Mouse (Mus musculus) liver, embryonic 16.5 days (tissue): ENCODE data around the gene Klc1. TPM values are rescaled to one million over a fixed set of nuclear protein-coding genes. Genes with fewer than 3 reads are reported as not detected.

Experiments
- ATAC-seq: fragments of 200-750 bp; cut with Nextera tagmentation; 2 replicates; pipeline ENCODE4 v1.8.0; 2017; ENCODE audit warnings: low read depth, mild to moderate bottlenecking, moderate number of reproducible peaks, moderate library complexity
- H3K27ac ChIP-seq: fragments of 300-500 bp; sonication (generic); 2 replicates; pipeline ENCODE4 v1.5.1; 2014; ENCODE audit warnings: mild to moderate bottlenecking, low read length
- H3K27me3 ChIP-seq: fragments of 300-500 bp; sonication (generic); 2 replicates; pipeline ENCODE4 v1.6.1; 2014; ENCODE audit warnings: low read depth, low read length, mixed read lengths; ENCODE audit not compliant: control insufficient read depth, insufficient read depth
- H3K36me3 ChIP-seq: fragments of 300-500 bp; sonication (generic); 2 replicates; pipeline ENCODE4 v1.6.1; 2014; ENCODE audit warnings: mild to moderate bottlenecking; ENCODE audit not compliant: control insufficient read depth, insufficient read depth
- H3K4me1 ChIP-seq: fragments of 300-500 bp; sonication (generic); 2 replicates; pipeline ENCODE4 v1.6.1; 2014; ENCODE audit warnings: low read depth, low read length, mixed read lengths; ENCODE audit not compliant: control insufficient read depth
- H3K4me2 ChIP-seq: fragments of 300-500 bp; sonication (generic); 2 replicates; pipeline ENCODE4 v1.6.1; 2014; ENCODE audit warnings: low read depth, low read length, mixed read lengths
- H3K4me3 ChIP-seq: fragments of 300-500 bp; sonication (generic); 2 replicates; pipeline ENCODE4 v1.5.1; 2014; ENCODE audit warnings: low read depth, mild to moderate bottlenecking, low read length
- H3K9ac ChIP-seq: fragments of 300-500 bp; sonication (generic); 2 replicates; pipeline ENCODE4 v1.6.1; 2014; ENCODE audit warnings: low read depth, low read length
- H3K9me3 ChIP-seq: fragments of 300-500 bp; sonication (generic); replicated peaks from 2 replicates; pipeline ENCODE4 v1.6.1; 2016; ENCODE audit warnings: low read length; ENCODE audit not compliant: control insufficient read depth
- WGBS: fragments of 180-500 bp; shearing (Covaris S2); extraction: QIAGEN DNeasy Blood & Tissue Kit; methylation state at CpG from one replicate; pipeline ENCODE4 v1.1.7; 2014; ENCODE audit not compliant: insufficient replicate concordance; 5-methylcytosine and 5-hydroxymethylcytosine counted together
- polyA plus RNA-seq: library from polyadenylated mRNA; unstranded; fragments of >200 nt; fragmentation: Nextera tagmentation; extraction: Ambion mirVana; gene quantifications from 2 replicates; pipeline ENCODE4 v1.2.1, GENCODE M21; 2015

The Klc1 gene
- polyA plus RNA-seq, 1 experiment from 2014 or later = 14.5 TPM

GRCm38 (mm10) chr12:111843470-111843869, 84.8 kb downstream of the Klc1 start:
- no peaks in the 10 kb centered on the region for H3K36me3 ChIP-seq
- H3K4me1 ChIP-seq = peaks cover 5% of the 10 kb centered on the region; the same call in 1 of the 2 replicates
- H3K9me3 ChIP-seq = no peaks in the 10 kb centered on the region
- no peaks in the 10 kb centered on the region for H3K27me3 ChIP-seq
- no peak overlapping the region for H3K27ac ChIP-seq
- 8% methylated on average over 2 of the region's 2 CpGs for WGBS
- no peak for ATAC-seq
- H3K4me2 ChIP-seq = no peak overlapping the region
- no peak overlapping the region for H3K4me3 ChIP-seq
- H3K9ac ChIP-seq = no peak overlapping the region

- H3K9me3 ChIP-seq = no peaks in the 10 kb centered on the region
- H3K36me3 ChIP-seq = no peaks in the 10 kb centered on the region
- WGBS = 74% methylated on average over 4 of the region's 4 CpGs
- H3K27me3 ChIP-seq = no peaks in the 10 kb centered on the region
- no peak overlapping the region for H3K4me3 ChIP-seq
- H3K9ac ChIP-seq = no peak overlapping the region
- ATAC-seq = no peak
- no peak overlapping the region for H3K27ac ChIP-seq
- H3K4me2 ChIP-seq = no peak overlapping the region
- H3K4me1 ChIP-seq = peaks cover 5% of the 10 kb centered on the region; the same call in 1 of the 2 replicates
Measured at GRCm38 (mm10) chr12:111845953-111846352, 87.3 kb downstream of the Klc1 start.

GRCm38 (mm10) chr12:111846815-111847214, 88.2 kb downstream of the Klc1 start:
- H3K4me3 ChIP-seq = no peak overlapping the region
- no peak overlapping the region for H3K27ac ChIP-seq
- WGBS = 73% methylated on average over 10 of the region's 10 CpGs
- no peaks in the 10 kb centered on the region for H3K27me3 ChIP-seq
- no peak overlapping the region for H3K9ac ChIP-seq
- ATAC-seq = no peak
- H3K4me2 ChIP-seq = no peak overlapping the region
- no peaks in the 10 kb centered on the region for H3K36me3 ChIP-seq
- no peaks in the 10 kb centered on the region for H3K9me3 ChIP-seq
- peaks cover 5% of the 10 kb centered on the region; the same call in 1 of the 2 replicates for H3K4me1 ChIP-seq

- Histone ChIP-seq H3K4me2 (no peak overlapping the region), H3K9ac (no peak overlapping the region), H3K9me3 (no peaks in the 10 kb centered on the region), H3K4me1 (peaks cover 2% of the 10 kb centered on the region; the same call in 1 of the 2 replicates), H3K36me3 (no peaks in the 10 kb centered on the region), H3K4me3 (no peak overlapping the region), H3K27me3 (no peaks in the 10 kb centered on the region), H3K27ac (no peak overlapping the region)
- 0 out of 2 replicates have a peak, but pooled peaks have one; percentile 16 for ATAC-seq
- WGBS = 81% methylated on average over 9 of the region's 9 CpGs
Measured at GRCm38 (mm10) chr12:111848300-111848798, 89.7 kb downstream of the Klc1 start.

GRCm38 (mm10) chr12:111851235-111851634, 92.6 kb downstream of the Klc1 start:
- Histone ChIP-seq H3K9ac (no peak overlapping the region), H3K27me3 (no peaks in the 10 kb centered on the region), H3K4me3 (no peak overlapping the region), H3K4me1 (peaks cover 2% of the 10 kb centered on the region; the same call in 1 of the 2 replicates), H3K36me3 (no peaks in the 10 kb centered on the region), H3K9me3 (no peaks in the 10 kb centered on the region), H3K4me2 (no peak overlapping the region), H3K27ac (no peak overlapping the region)
- no peak for ATAC-seq
- 57% methylated on average over 2 of the region's 2 CpGs for WGBS

- no peak for ATAC-seq
- H3K4me1 ChIP-seq = peaks cover under 1% of the 10 kb centered on the region; the same call in 1 of the 2 replicates
- no peaks in the 10 kb centered on the region for H3K9me3 ChIP-seq
- no peak overlapping the region for H3K9ac ChIP-seq
- H3K4me3 ChIP-seq = no peak overlapping the region
- H3K27ac ChIP-seq = no peak overlapping the region
- no peaks in the 10 kb centered on the region for H3K27me3 ChIP-seq
- no peak overlapping the region for H3K4me2 ChIP-seq
- 67% methylated on average over 5 of the region's 5 CpGs for WGBS
- no peaks in the 10 kb centered on the region for H3K36me3 ChIP-seq
Measured at GRCm38 (mm10) chr12:111851745-111852144, 93.1 kb downstream of the Klc1 start.

GRCm38 (mm10) chr12:111853011-111853436, 94.4 kb downstream of the Klc1 start:
- Histone ChIP-seq H3K9ac (no peak overlapping the region), H3K27ac (no peak overlapping the region), H3K36me3 (no peaks in the 10 kb centered on the region), H3K4me3 (no peak overlapping the region), H3K27me3 (no peaks in the 10 kb centered on the region), H3K4me2 (no peak overlapping the region), H3K9me3 (no peaks in the 10 kb centered on the region), H3K4me1 (no peaks in the 10 kb centered on the region; the same call in 1 of the 2 replicates)
- 59% methylated on average over 10 of the region's 10 CpGs for WGBS
- ATAC-seq = no peak

GRCm38 (mm10) chr12:111853546-111853945, 94.9 kb downstream of the Klc1 start:
- no peak overlapping the region for H3K4me3 ChIP-seq
- H3K27me3 ChIP-seq = no peaks in the 10 kb centered on the region
- H3K9ac ChIP-seq = no peak overlapping the region
- H3K36me3 ChIP-seq = no peaks in the 10 kb centered on the region
- no peaks in the 10 kb centered on the region; the same call in 1 of the 2 replicates for H3K4me1 ChIP-seq
- 56% methylated on average over 4 of the region's 4 CpGs for WGBS
- no peaks in the 10 kb centered on the region for H3K9me3 ChIP-seq
- no peak for ATAC-seq
- H3K4me2 ChIP-seq = no peak overlapping the region
- H3K27ac ChIP-seq = no peak overlapping the region

- Histone ChIP-seq H3K4me1 (no peaks in the 10 kb centered on the region), H3K27ac (no peak overlapping the region), H3K4me3 (no peak overlapping the region), H3K4me2 (no peak overlapping the region), H3K9me3 (no peaks in the 10 kb centered on the region), H3K27me3 (no peaks in the 10 kb centered on the region), H3K36me3 (no peaks in the 10 kb centered on the region), H3K9ac (no peak overlapping the region)
- ATAC-seq = no peak
- 71% methylated on average over 2 of the region's 2 CpGs for WGBS
Measured at GRCm38 (mm10) chr12:111855448-111855847, 96.8 kb downstream of the Klc1 start.
